Mouse (Mus musculus) heart, embryonic 15.5 days (tissue): ENCODE measurements at regions not wholly inside any gene's neighbourhood (a gene's known extent, or its start where the extent isn't known, plus 50 kb on each side); places are given as distances from the start of the nearest gene placed in this dataset.

Experiments used
- ATAC-seq: fragments of 200-750 bp; cut with Nextera tagmentation; replicated peaks from 2 replicates; pipeline ENCODE4 v1.8.0; 2017; ENCODE audit warnings: low read depth, moderate TSS enrichment; ENCODE audit not compliant: insufficient number of reproducible peaks, insufficient read depth, low FRiP score
- H3K27ac ChIP-seq: fragments of 300-500 bp; sonication (generic); 2 replicates; pipeline ENCODE4 v1.5.1; 2015; ENCODE audit warnings: mild to moderate bottlenecking, inconsistent platforms
- H3K27me3 ChIP-seq: fragments of 300-500 bp; sonication (generic); 2 replicates; pipeline ENCODE4 v1.6.1; 2015; ENCODE audit warnings: inconsistent platforms
- H3K36me3 ChIP-seq: fragments of 300-500 bp; sonication (generic); 2 replicates; pipeline ENCODE4 v1.6.1; 2015; ENCODE audit warnings: mild to moderate bottlenecking, inconsistent platforms
- H3K4me1 ChIP-seq: fragments of 300-500 bp; sonication (generic); replicated peaks from 2 replicates; pipeline ENCODE4 v1.6.1; 2015; ENCODE audit warnings: inconsistent platforms
- H3K4me2 ChIP-seq: fragments of 300-500 bp; sonication (generic); 2 replicates; pipeline ENCODE4 v1.6.1; 2015; ENCODE audit warnings: inconsistent platforms, mild to moderate bottlenecking, moderate library complexity
- H3K4me3 ChIP-seq: fragments of 300-500 bp; sonication (generic); 2 replicates; pipeline ENCODE4 v1.5.1; 2015; ENCODE audit warnings: mild to moderate bottlenecking, inconsistent platforms
- H3K9ac ChIP-seq: fragments of 300-500 bp; sonication (generic); 2 replicates; pipeline ENCODE4 v1.6.1; 2015; ENCODE audit warnings: mild to moderate bottlenecking, inconsistent platforms
- H3K9me3 ChIP-seq: fragments of 300-500 bp; sonication (generic); replicated peaks from 2 replicates; pipeline ENCODE4 v1.6.1; 2016; ENCODE audit warnings: inconsistent platforms
- WGBS: fragments of 180-500 bp; shearing (Covaris S2); methylation state at CpG from one replicate; pipeline ENCODE4 v1.1.7; 2015; ENCODE audit warnings: mixed read lengths; 5-methylcytosine and 5-hydroxymethylcytosine counted together

- ATAC-seq: no peak
- H3K27me3 ChIP-seq: no peaks in the 10 kb centered on the region
- no peak overlapping the region for H3K9ac ChIP-seq
- no peaks in the 10 kb centered on the region for H3K9me3 ChIP-seq
- no peaks in the 10 kb centered on the region for H3K36me3 ChIP-seq
- 61% methylated on average over 1 of the region's 1 CpGs for WGBS
- no peak overlapping the region for H3K27ac ChIP-seq
- H3K4me3 ChIP-seq: no peak overlapping the region
- no peaks in the 10 kb centered on the region for H3K4me1 ChIP-seq
- no peak overlapping the region for H3K4me2 ChIP-seq
These were observed 160.9 kb downstream of the 4930564D02Rik start for GRCm38 (mm10) chr3:105227551-105227950.

GRCm38 (mm10) chr3:105228401-105228800, 161.8 kb downstream of the 4930564D02Rik start:
- no peaks in the 10 kb centered on the region for H3K4me1 ChIP-seq
- H3K4me3 ChIP-seq: no peak overlapping the region
- no peaks in the 10 kb centered on the region for H3K27me3 ChIP-seq
- no peaks in the 10 kb centered on the region for H3K9me3 ChIP-seq
- no peak for ATAC-seq
- no peak overlapping the region for H3K27ac ChIP-seq
- WGBS: 75% methylated on average over 3 of the region's 3 CpGs
- H3K4me2 ChIP-seq: no peak overlapping the region
- H3K36me3 ChIP-seq: no peaks in the 10 kb centered on the region
- no peak overlapping the region for H3K9ac ChIP-seq

- Histone ChIP-seq H3K9me3 (no peaks in the 10 kb centered on the region), H3K27me3 (no peaks in the 10 kb centered on the region), H3K4me1 (no peaks in the 10 kb centered on the region), H3K27ac (no peak overlapping the region), H3K9ac (no peak overlapping the region), H3K4me2 (no peak overlapping the region), H3K4me3 (no peak overlapping the region), H3K36me3 (no peaks in the 10 kb centered on the region)
- no peak for ATAC-seq
- 80% methylated on average over 3 of the region's 3 CpGs for WGBS
These were observed 174.4 kb downstream of the 4930564D02Rik start for GRCm38 (mm10) chr3:105241048-105241447.

- Histone ChIP-seq H3K27me3 (no peaks in the 10 kb centered on the region), H3K9ac (no peak overlapping the region), H3K4me1 (no peaks in the 10 kb centered on the region), H3K36me3 (no peaks in the 10 kb centered on the region), H3K4me3 (no peak overlapping the region), H3K27ac (no peak overlapping the region), H3K4me2 (no peak overlapping the region), H3K9me3 (no peaks in the 10 kb centered on the region)
- no peak for ATAC-seq
- WGBS: 72% methylated on average over 2 of the region's 2 CpGs
These were observed 190.5 kb downstream of the 4930564D02Rik start for GRCm38 (mm10) chr3:105257096-105257495.

GRCm38 (mm10) chr3:105275241-105275640, 176.9 kb upstream of the Kcnd3 start:
- Histone ChIP-seq H3K27me3 (no peaks in the 10 kb centered on the region), H3K9ac (no peak overlapping the region), H3K36me3 (no peaks in the 10 kb centered on the region), H3K9me3 (no peaks in the 10 kb centered on the region), H3K4me1 (no peaks in the 10 kb centered on the region), H3K4me2 (no peak overlapping the region), H3K27ac (no peak overlapping the region), H3K4me3 (no peak overlapping the region)
- no peak for ATAC-seq
- 24% methylated on average over 4 of the region's 4 CpGs for WGBS

GRCm38 (mm10) chr3:105280971-105281370, 171.2 kb upstream of the Kcnd3 start:
- Histone ChIP-seq H3K9me3 (no peaks in the 10 kb centered on the region), H3K4me1 (no peaks in the 10 kb centered on the region), H3K4me2 (no peak overlapping the region), H3K4me3 (no peak overlapping the region), H3K27ac (no peak overlapping the region), H3K27me3 (no peaks in the 10 kb centered on the region), H3K36me3 (no peaks in the 10 kb centered on the region), H3K9ac (no peak overlapping the region)
- 68% methylated on average over 5 of the region's 5 CpGs for WGBS
- no peak for ATAC-seq

GRCm38 (mm10) chr3:105281686-105282085, 170.4 kb upstream of the Kcnd3 start:
- H3K4me3 ChIP-seq: no peak overlapping the region
- H3K27me3 ChIP-seq: no peaks in the 10 kb centered on the region
- H3K9me3 ChIP-seq: no peaks in the 10 kb centered on the region
- no peak overlapping the region for H3K27ac ChIP-seq
- WGBS: 79% methylated on average over 3 of the region's 3 CpGs
- no peaks in the 10 kb centered on the region for H3K36me3 ChIP-seq
- ATAC-seq: no peak
- H3K9ac ChIP-seq: no peak overlapping the region
- H3K4me2 ChIP-seq: no peak overlapping the region
- no peaks in the 10 kb centered on the region for H3K4me1 ChIP-seq

GRCm38 (mm10) chr3:105298273-105298672, 153.9 kb upstream of the Kcnd3 start:
- H3K4me2 ChIP-seq: no peak overlapping the region
- H3K9ac ChIP-seq: no peak overlapping the region
- peaks cover 10% of the 10 kb centered on the region for H3K4me1 ChIP-seq
- H3K27ac ChIP-seq: no peak overlapping the region
- H3K4me3 ChIP-seq: no peak overlapping the region
- no peaks in the 10 kb centered on the region for H3K9me3 ChIP-seq
- no peaks in the 10 kb centered on the region for H3K27me3 ChIP-seq
- H3K36me3 ChIP-seq: no peaks in the 10 kb centered on the region
- WGBS: 61% methylated on average over 3 of the region's 3 CpGs
- ATAC-seq: no peak

GRCm38 (mm10) chr3:105300693-105301548, 151.2 kb upstream of the Kcnd3 start:
- Histone ChIP-seq H3K4me3 (no peak overlapping the region), H3K4me1 (peaks cover 10% of the 10 kb centered on the region), H3K27ac (no peak overlapping the region), H3K9me3 (no peaks in the 10 kb centered on the region), H3K4me2 (no peak overlapping the region), H3K36me3 (no peaks in the 10 kb centered on the region), H3K9ac (no peak overlapping the region), H3K27me3 (no peaks in the 10 kb centered on the region)
- no peak for ATAC-seq
- 53% methylated on average over 7 of the region's 7 CpGs for whole genome bisulfite sequencing

- Histone ChIP-seq H3K36me3 (no peaks in the 10 kb centered on the region), H3K4me1 (no peaks in the 10 kb centered on the region), H3K9me3 (no peaks in the 10 kb centered on the region), H3K4me3 (no peak overlapping the region), H3K9ac (no peak overlapping the region), H3K27ac (no peak overlapping the region), H3K27me3 (no peaks in the 10 kb centered on the region), H3K4me2 (no peak overlapping the region)
- 44% methylated on average over 2 of the region's 2 CpGs for WGBS
- no peak for ATAC-seq
These were observed 144.5 kb upstream of the Kcnd3 start for GRCm38 (mm10) chr3:105307676-105308075.

GRCm38 (mm10) chr3:105309020-105309419, 143.1 kb upstream of the Kcnd3 start:
- Histone ChIP-seq H3K27me3 (no peaks in the 10 kb centered on the region), H3K36me3 (no peaks in the 10 kb centered on the region), H3K4me1 (no peaks in the 10 kb centered on the region), H3K4me3 (no peak overlapping the region), H3K27ac (no peak overlapping the region), H3K4me2 (no peak overlapping the region), H3K9ac (no peak overlapping the region), H3K9me3 (no peaks in the 10 kb centered on the region)
- ATAC-seq: no peak
- 92% methylated on average over 2 of the region's 2 CpGs for WGBS

GRCm38 (mm10) chr3:105353268-105353667, 98.9 kb upstream of the Kcnd3 start:
- ATAC-seq: no peak
- Histone ChIP-seq H3K36me3 (no peaks in the 10 kb centered on the region), H3K27me3 (no peaks in the 10 kb centered on the region), H3K9ac (no peak overlapping the region), H3K9me3 (no peaks in the 10 kb centered on the region), H3K4me1 (no peaks in the 10 kb centered on the region), H3K4me2 (no peak overlapping the region), H3K27ac (no peak overlapping the region), H3K4me3 (no peak overlapping the region)
- 73% methylated on average over 4 of the region's 4 CpGs for WGBS
